Mouse (Mus musculus): ENCODE data around the gene Rab11b.

Rab11b gene

DNA sequence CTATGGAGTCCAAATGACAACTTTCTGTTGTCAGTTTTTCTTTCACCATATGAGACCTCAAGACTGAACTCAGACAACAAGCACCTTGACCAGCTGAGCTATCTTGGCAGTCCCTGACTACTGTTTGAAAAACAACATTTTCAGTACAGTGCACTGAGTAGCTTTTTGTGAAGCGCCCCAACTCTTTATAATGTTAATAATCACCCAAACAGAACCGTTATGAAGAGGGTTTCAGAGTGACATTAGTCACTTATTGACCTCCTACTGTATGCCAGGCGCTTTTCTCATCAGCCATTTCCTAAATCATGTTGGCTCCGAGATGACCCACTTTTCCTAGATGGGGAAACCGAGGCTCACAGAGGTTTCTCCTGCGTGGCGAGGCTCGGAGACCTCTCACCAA, 42.3 kb downstream of the Rab11b start:
- no peak for DNase-seq (ENCODE audit: low read depth, low spot score)

DNA sequence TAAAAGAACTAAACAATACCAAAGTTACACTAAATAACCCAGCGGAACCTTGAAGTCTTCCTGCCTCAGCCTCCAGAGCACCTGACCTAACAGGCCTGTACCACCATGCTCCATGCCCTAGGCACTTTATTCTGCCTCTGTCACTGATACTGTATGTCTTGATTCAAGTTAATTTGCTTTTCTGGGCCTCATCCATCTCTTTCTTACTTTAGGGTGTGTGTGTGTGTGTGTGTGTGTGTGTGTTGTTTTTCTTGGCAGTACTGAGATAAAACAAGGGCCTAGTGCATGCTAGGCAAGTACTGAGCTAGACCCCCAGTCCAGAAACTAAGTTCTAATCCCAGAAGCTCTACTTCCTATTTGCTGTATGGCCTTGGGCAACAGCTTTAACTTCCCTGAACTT, 43.1 kb downstream of the Rab11b start:
- DNase-seq (ENCODE audit: low read depth, low spot score) = no peak

DNA sequence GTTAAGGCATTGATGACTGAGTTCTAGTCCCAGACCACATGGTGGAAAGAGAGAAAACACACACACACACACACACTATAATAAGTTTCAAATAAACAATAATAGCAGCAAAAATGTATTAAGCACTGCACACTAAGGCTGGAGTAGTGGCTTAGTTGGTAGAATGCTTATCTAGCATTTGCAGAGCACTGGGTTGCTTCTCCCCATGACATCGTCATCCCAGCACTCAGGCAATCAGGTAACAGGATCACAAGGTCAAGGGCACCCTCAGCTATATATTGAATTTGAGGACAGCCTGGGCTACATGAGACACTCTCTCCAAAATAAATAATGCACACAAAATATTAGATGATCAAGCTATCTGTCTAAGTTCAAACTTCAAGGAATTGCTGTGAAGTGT, 45.6 kb downstream of the Rab11b start:
- DNase-seq (ENCODE audit: low read depth, low spot score) = no peak

DNA sequence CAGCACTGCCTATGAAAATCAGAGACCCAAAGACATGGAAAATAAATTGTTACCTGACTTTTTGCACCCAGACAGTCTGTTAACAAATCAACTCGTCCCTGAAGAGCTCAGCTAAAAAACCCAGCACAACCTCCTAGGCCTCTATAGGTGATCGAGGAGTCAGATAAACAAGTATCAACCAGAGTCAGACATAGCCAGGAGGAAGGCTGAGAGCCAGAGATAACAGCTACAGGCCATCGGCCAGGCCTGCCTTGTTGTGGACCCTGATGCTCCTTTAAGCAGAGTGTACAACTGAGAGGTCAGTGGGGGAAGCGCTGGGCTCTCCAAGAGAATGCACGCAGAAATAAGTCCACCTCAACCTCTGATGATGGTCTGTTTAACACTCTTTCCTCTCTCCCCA, 47.1 kb downstream of the Rab11b start:
- DNase-seq (ENCODE audit: low read depth, low spot score) = no peak

DNA sequence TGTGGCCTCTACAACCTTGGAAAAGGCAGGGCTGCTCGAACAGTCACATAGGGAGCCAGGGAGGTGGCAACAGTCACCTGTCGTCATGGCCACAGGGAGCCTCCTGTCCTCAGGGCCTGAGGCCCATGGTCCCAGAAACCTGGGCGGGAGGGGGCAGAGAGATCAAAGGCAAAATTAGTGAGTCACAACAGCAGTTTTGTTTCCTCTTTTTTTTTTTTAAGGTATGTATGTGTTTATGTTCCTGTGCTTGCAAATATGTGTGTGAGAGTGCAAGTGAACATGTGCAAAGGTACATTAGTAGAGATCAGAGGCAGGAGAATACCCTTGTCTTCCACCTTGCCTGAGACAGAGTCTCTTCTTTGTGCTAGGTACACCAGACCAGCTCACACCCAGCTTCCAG, 50.5 kb downstream of the Rab11b start:
- no peak for DNase-seq (ENCODE audit: low read depth, low spot score)

DNA sequence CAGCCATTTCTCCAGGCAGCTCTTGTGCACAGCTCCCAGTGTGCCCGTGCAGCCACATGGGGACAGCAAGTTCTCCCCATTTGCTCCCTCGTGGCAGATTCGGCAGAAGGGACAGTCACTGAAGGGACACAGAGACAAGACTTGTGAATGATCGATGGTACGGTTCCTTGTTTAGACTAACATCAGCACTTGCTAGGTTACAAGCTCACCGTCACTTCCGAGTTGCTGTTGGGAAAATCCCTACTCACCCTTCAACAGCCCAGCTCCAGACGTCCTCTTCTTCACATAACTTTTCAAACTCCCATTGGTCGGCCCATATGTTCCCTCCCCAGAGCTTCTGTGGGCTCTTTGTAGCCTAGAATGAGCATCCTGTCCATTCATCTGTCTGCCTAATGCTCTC, 57.2 kb downstream of the Rab11b start:
- DNase-seq (ENCODE audit: low read depth, low spot score) = no peak

DNA sequence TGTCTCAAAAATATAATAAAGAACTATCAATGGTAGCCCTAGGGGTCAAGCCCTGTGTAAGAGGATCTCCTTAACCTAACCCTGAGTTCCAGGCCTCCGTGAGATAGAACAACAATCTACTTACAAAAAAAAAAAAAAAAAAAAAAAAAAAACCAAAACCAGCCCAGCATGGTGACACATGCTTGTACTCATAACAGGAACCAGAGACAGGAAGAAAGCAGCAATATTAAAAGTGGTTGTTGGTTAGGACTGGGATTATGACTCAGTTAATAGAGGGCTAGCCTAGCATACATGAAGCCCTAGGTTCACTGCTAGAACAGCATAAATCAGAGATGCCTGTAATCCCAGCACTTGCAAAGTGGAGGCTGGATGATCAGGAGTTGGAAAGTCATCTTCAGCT, 58.2 kb downstream of the Rab11b start:
- DNase-seq (ENCODE audit: low read depth, low spot score) = no peak

DNA sequence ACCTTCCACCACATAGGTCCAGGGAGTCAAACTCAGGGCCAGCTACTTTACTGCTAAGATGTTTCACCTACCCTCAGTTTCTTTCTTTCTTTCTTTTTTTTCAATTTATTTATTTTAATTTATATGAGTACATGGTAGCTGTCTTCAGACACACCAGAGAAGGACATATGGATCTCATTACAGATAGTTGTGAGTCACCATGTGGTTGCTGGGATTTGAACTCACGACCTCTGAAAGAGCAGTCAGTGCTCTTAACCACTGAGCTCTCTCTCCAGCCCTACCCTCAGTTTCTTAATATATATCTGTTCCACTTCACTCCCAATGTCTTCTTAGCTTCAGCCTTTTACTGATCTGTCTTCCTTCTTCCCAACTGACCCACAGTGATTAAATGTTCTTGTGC, 64.9 kb downstream of the Rab11b start:
- no peak for DNase-seq (ENCODE audit: low read depth, low spot score)
